ENCODE assay signal across 9 mouse cellular contexts in the genomic region with DNA sequence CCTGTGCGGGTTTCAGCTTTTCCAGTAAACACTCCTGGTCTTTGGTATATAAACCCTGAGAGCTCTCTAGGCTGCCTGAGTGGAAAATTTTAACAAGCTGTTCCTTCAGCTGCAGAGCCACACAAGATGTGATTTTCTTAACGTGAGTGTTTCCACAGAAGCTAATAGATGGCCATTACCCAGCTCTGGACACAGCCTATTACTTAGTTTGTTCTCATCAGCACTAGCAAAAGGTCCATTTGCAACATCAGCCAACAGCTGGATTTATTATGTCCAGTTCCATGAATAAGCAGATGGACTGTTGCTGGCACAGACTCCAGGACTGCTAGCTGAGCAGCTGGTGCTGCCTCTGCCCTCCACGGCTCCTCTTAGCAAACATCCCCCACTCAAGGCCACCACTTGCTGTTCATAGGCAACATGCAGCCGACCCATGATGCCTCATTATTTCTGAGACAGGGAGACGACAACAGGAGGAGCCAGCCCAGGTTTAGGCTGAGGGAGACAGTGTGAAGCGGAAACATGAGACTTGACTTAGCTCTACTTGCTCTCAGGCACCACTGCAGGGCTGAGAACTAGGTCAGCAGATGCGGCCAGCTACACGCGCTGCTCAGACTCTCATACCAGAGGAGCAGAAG. TPM values are rescaled to one million over a fixed set of nuclear protein-coding genes. Genes with fewer than 3 reads are reported as not detected.
DNase-seq lines count a peak whose midpoint lies in the region; ATAC-seq and TF ChIP-seq lines count a peak whose summit lies in the region.
"Had no signal": no experiment of that assay in that cellular context is flagged by ENCODE, and none has a peak within 500 bp of the region (broad histone marks: within the 10 kb centered on the region; RNA-seq: fewer than 3 reads in every experiment).

No protein-coding gene starts in this region.

- no peaks in the 10 kb centered on the region for H3K27me3 ChIP-seq in cerebellum, adult 2 months (ENCODE audit: control insufficient read depth, insufficient read depth, low read length)
- H3K27me3 ChIP-seq in midbrain, embryonic 14.5 days (ENCODE audit: control insufficient read depth, insufficient read depth, low read length) = no peaks in the 10 kb centered on the region
- no peaks in the 10 kb centered on the region for H3K27me3 ChIP-seq in midbrain, embryonic 10.5 days (ENCODE audit: low read depth, poor library complexity, severe bottlenecking)
- H3K27me3 ChIP-seq in limb, embryonic 10.5 days (ENCODE audit: low read depth, poor library complexity, severe bottlenecking) = no peaks in the 10 kb centered on the region
- no peaks in the 10 kb centered on the region for H3K27me3 ChIP-seq in stomach, embryonic 16.5 days (ENCODE audit: control insufficient read depth, insufficient read depth, low read length)
- H3K27me3 ChIP-seq: heart, embryonic 15.5 days had no signal

- H3K4me3 ChIP-seq in cerebellum, adult 2 months (replicated peaks; ENCODE audit: insufficient read depth, low read depth, low read length) = no peak overlapping the region
- H3K4me3 ChIP-seq in midbrain, embryonic 14.5 days (replicated peaks; ENCODE audit: low read depth, low read length) = no peak overlapping the region
- no peak overlapping the region for H3K4me3 ChIP-seq in midbrain, embryonic 10.5 days
- H3K4me3 ChIP-seq in limb, embryonic 10.5 days = no peak overlapping the region
- no peak overlapping the region for H3K4me3 ChIP-seq in stomach, embryonic 16.5 days (replicated peaks; ENCODE audit: low read length)
- H3K4me3 ChIP-seq: heart, embryonic 15.5 days had no signal

- H3K9ac ChIP-seq in midbrain, embryonic 14.5 days (replicated peaks; ENCODE audit: low read length) = no peak overlapping the region
- no peak overlapping the region for H3K9ac ChIP-seq in stomach, embryonic 16.5 days (ENCODE audit: low read length)
- H3K9ac ChIP-seq: heart, embryonic 15.5 days had no signal

- TF ChIP-seq POLR2A in cerebellum, adult 2 months (IDR thresholded peaks at IDR 0.05; ENCODE audit: borderline replicate concordance, insufficient read depth, low read length) = no peak

- peaks cover 6% of the 10 kb centered on the region; the same call in 1 of the 2 replicates for H3K4me1 ChIP-seq in cerebellum, adult 2 months (ENCODE audit: control insufficient read depth, insufficient read depth, low read length)
- H3K4me1 ChIP-seq in midbrain, embryonic 14.5 days (ENCODE audit: control insufficient read depth, insufficient read depth, low read length) = peaks cover 11% of the 10 kb centered on the region
- H3K4me1 ChIP-seq in midbrain, embryonic 10.5 days = peaks cover 9% of the 10 kb centered on the region
- peaks cover 25% of the 10 kb centered on the region for H3K4me1 ChIP-seq in limb, embryonic 10.5 days
- peaks cover 7% of the 10 kb centered on the region; the same call in 1 of the 2 replicates for H3K4me1 ChIP-seq in stomach, embryonic 16.5 days (ENCODE audit: control insufficient read depth, insufficient read depth, low read length)
- H3K4me1 ChIP-seq: heart, embryonic 15.5 days had no signal

- H3K36me3 ChIP-seq in midbrain, embryonic 14.5 days (ENCODE audit: control insufficient read depth, insufficient read depth, low read length) = no peaks in the 10 kb centered on the region
- H3K36me3 ChIP-seq in midbrain, embryonic 10.5 days = no peaks in the 10 kb centered on the region
- H3K36me3 ChIP-seq in limb, embryonic 10.5 days = no peaks in the 10 kb centered on the region
- no peaks in the 10 kb centered on the region for H3K36me3 ChIP-seq in stomach, embryonic 16.5 days (ENCODE audit: control insufficient read depth, insufficient read depth, low read length)
- H3K36me3 ChIP-seq: heart, embryonic 15.5 days had no signal

- DNase-seq in cerebellum, postnatal 10 days = peak; percentile 37 to 55
- no peak for DNase-seq in cerebellum, adult 2 months
- peak; percentile 17 for DNase-seq in midbrain, embryonic 14.5 days
- DNase-seq in midbrain, embryonic 10.5 days (ENCODE audit: low spot score) = no peak
- no peak for DNase-seq in limb, embryonic 10.5 days (ENCODE audit: low spot score)
- DNase-seq in T-cell, adult 2 months (ENCODE audit: low spot score) = no peak

- 38% methylated on average over 9 of the region's 9 CpGs for WGBS in cerebellum, adult 2 months
- WGBS in midbrain, embryonic 14.5 days = 74% methylated on average over 9 of the region's 9 CpGs
- WGBS in midbrain, embryonic 10.5 days = 75% methylated on average over 9 of the region's 9 CpGs
- WGBS in limb, embryonic 10.5 days = 76% methylated on average over 9 of the region's 9 CpGs
- WGBS in stomach, embryonic 16.5 days = 34% methylated on average over 9 of the region's 9 CpGs

- no peak overlapping the region for H3K27ac ChIP-seq in cerebellum, adult 2 months (ENCODE audit: insufficient read depth, low read length)
- H3K27ac ChIP-seq in midbrain, embryonic 14.5 days (replicated peaks; ENCODE audit: low read depth, low read length) = no peak overlapping the region
- H3K27ac ChIP-seq in midbrain, embryonic 10.5 days (replicated peaks) = no peak overlapping the region
- H3K27ac ChIP-seq in limb, embryonic 10.5 days = peak overlapping the region; percentile 5; the same call in 1 of the 2 replicates
- peak overlapping the region; percentile 38; the same call in 1 of the 2 replicates for H3K27ac ChIP-seq in stomach, embryonic 16.5 days (ENCODE audit: low read length)
- H3K27ac ChIP-seq: heart, embryonic 15.5 days had no signal

- no peak overlapping the region for H3K4me2 ChIP-seq in midbrain, embryonic 14.5 days (ENCODE audit: low read length)
- H3K4me2 ChIP-seq in stomach, embryonic 16.5 days (ENCODE audit: low read depth, low read length) = no peak overlapping the region
- H3K4me2 ChIP-seq: heart, embryonic 15.5 days had no signal

- no peaks in the 10 kb centered on the region for H3K9me3 ChIP-seq in midbrain, embryonic 14.5 days (ENCODE audit: control insufficient read depth, low read length)
- H3K9me3 ChIP-seq in midbrain, embryonic 10.5 days (replicated peaks) = no peaks in the 10 kb centered on the region
- no peaks in the 10 kb centered on the region for H3K9me3 ChIP-seq in limb, embryonic 10.5 days (replicated peaks)
- no peaks in the 10 kb centered on the region for H3K9me3 ChIP-seq in stomach, embryonic 16.5 days (replicated peaks; ENCODE audit: control insufficient read depth, low read length)
- H3K9me3 ChIP-seq: heart, embryonic 15.5 days had no signal

- ATAC-seq in midbrain, embryonic 14.5 days (ENCODE audit: low FRiP score, low TSS enrichment) = no peak
- ATAC-seq in stomach, embryonic 16.5 days (ENCODE audit: insufficient read depth, low FRiP score) = peak; percentile 68
- no peak for ATAC-seq in erythroblast, adult 5-6 weeks (replicated peaks; ENCODE audit: low FRiP score, poor library complexity, severe bottlenecking)

- no peak for TF ChIP-seq CTCF in cerebellum, adult 2 months (IDR thresholded peaks at IDR 0.05; ENCODE audit: borderline replicate concordance, insufficient read depth, low read depth, low read length)

RNA-seq across cellular contexts. Expression of a gene that starts 43.1 kb away (rescaled TPM):
- 17.7 and 18.9 TPM in 2 replicates for polyA plus RNA-seq in cerebellum, adult 2 months (2012; rRNA removed)
- 7.5 and 10.0 TPM in 2 replicates for polyA plus RNA-seq in midbrain, embryonic 14.5 days (2014; fragmentation: Nextera tagmentation; extraction: Ambion mirVana)
- 8.4 and 8.8 TPM in 2 replicates for polyA plus RNA-seq in midbrain, embryonic 10.5 days (2016; fragmentation: Nextera tagmentation; extraction: Ambion mirVana)
- polyA plus RNA-seq in limb, embryonic 10.5 days (2016; fragmentation: Nextera tagmentation; extraction: Ambion mirVana) = 10.1 and 11.5 TPM in 2 replicates
- polyA plus RNA-seq in stomach, embryonic 16.5 days (2015; fragmentation: Nextera tagmentation; extraction: Ambion mirVana) = 6.6 and 6.8 TPM in 2 replicates
- total RNA-seq in erythroblast, adult 5-6 weeks (2015; ENCODE audit: low replicate concordance) = 1.9 and 12.7 TPM in 2 replicates
- total RNA-seq in erythroblast, adult 5-6 weeks (2017; ENCODE audit: low replicate concordance) = 2.7 and 2.8 TPM in 2 replicates

RNA-seq across cellular contexts. Expression of a gene that starts 51.4 kb away (rescaled TPM):
- polyA plus RNA-seq in cerebellum, adult 2 months (2012; rRNA removed) = 6.4 and 6.9 TPM in 2 replicates
- polyA plus RNA-seq in midbrain, embryonic 14.5 days (2014; fragmentation: Nextera tagmentation; extraction: Ambion mirVana) = 10.9 and 12.4 TPM in 2 replicates
- polyA plus RNA-seq in midbrain, embryonic 10.5 days (2016; fragmentation: Nextera tagmentation; extraction: Ambion mirVana) = 3.7 and 4.1 TPM in 2 replicates
- 3.3 and 4.1 TPM in 2 replicates for polyA plus RNA-seq in limb, embryonic 10.5 days (2016; fragmentation: Nextera tagmentation; extraction: Ambion mirVana)
- polyA plus RNA-seq in stomach, embryonic 16.5 days (2015; fragmentation: Nextera tagmentation; extraction: Ambion mirVana) = 1.3 and 1.5 TPM in 2 replicates
- total RNA-seq in erythroblast, adult 5-6 weeks (2015; ENCODE audit: low replicate concordance) = 17.1 and 18.8 TPM in 2 replicates
- total RNA-seq in erythroblast, adult 5-6 weeks (2017; ENCODE audit: low replicate concordance) = 31.9 and 41.0 TPM in 2 replicates

Comparison
In these comparisons a context has a peak if more than half of its experiments do, and no peak if none do; other contexts are left out.
1. DNase-seq: peak in cerebellum, postnatal 10 days (2 of 2) and midbrain, embryonic 14.5 days (single experiment); none in cerebellum, adult 2 months (0 of 2), midbrain, embryonic 10.5 days (single experiment), limb, embryonic 10.5 days (single experiment) and T-cell, adult 2 months (single experiment).
2. H3K27ac ChIP-seq: peak in limb, embryonic 10.5 days (single experiment) and stomach, embryonic 16.5 days (single experiment); none in cerebellum, adult 2 months (single experiment), midbrain, embryonic 14.5 days (single experiment) and midbrain, embryonic 10.5 days (single experiment).